Mouse (Mus musculus) cerebellum, adult 11 months (tissue): ENCODE data around the gene Zbtb11.

ENCODE experiments used
- DNase-seq: peaks from one replicate; pipeline ENCODE4 v3.0.0; 2022

Gene Zbtb11

GRCm38 (mm10) chr16:56055911-56056310 lies 82.2 kb downstream of the Zbtb11 start:
- no peak for DNase-seq

- no peak for DNase-seq
These were observed 83.4 kb downstream of the Zbtb11 start for GRCm38 (mm10) chr16:56056944-56057590.

GRCm38 (mm10) chr16:56058151-56058550 lies 84.5 kb downstream of the Zbtb11 start:
- DNase-seq, result no peak
